Mouse (Mus musculus) heart, postnatal 0 days (tissue): ENCODE measurements around the gene Cdk14. TPM values are rescaled to one million over a fixed set of nuclear protein-coding genes. Genes with fewer than 3 reads are reported as not detected.
"Not testable (repeated sequence)": the region's sequence is repeated elsewhere in the genome, so short reads cannot be mapped to it uniquely, and the experiment has no call there.

Experiments used
- ATAC-seq: fragments of 200-750 bp; cut with Nextera tagmentation; 2 replicates; pipeline ENCODE4 v1.8.0; 2017; ENCODE audit warnings: low read depth, moderate number of reproducible peaks, moderate library complexity; ENCODE audit not compliant: insufficient read depth
- DNase-seq: peaks from one replicate; pipeline ENCODE4 v3.0.0-alpha.2; 2016; ENCODE audit warnings: low spot score
- H3K27ac ChIP-seq: fragments of 300-500 bp; sonication (generic); 2 replicates; pipeline ENCODE4 v1.5.1; 2014; ENCODE audit warnings: low read depth, mild to moderate bottlenecking
- H3K27me3 ChIP-seq: fragments of 300-500 bp; sonication (generic); 2 replicates; pipeline ENCODE4 v1.6.1; 2014; ENCODE audit warnings: low read length, mixed read lengths; ENCODE audit not compliant: control insufficient read depth, insufficient read depth
- H3K36me3 ChIP-seq: fragments of 300-500 bp; sonication (generic); replicated peaks from 2 replicates; pipeline ENCODE4 v1.6.1; 2014; ENCODE audit warnings: low read length, mixed read lengths; ENCODE audit not compliant: control insufficient read depth, insufficient read depth
- H3K4me1 ChIP-seq: fragments of 300-500 bp; sonication (generic); 2 replicates; pipeline ENCODE4 v1.6.1; 2014; ENCODE audit warnings: antibody characterized with exemption; ENCODE audit not compliant: control insufficient read depth, insufficient read depth
- H3K4me2 ChIP-seq: fragments of 300-500 bp; sonication (generic); 2 replicates; pipeline ENCODE4 v1.6.1; 2014; ENCODE audit warnings: low read depth, mild to moderate bottlenecking, low read length, moderate library complexity
- H3K4me3 ChIP-seq: fragments of 300-500 bp; sonication (generic); 2 replicates; pipeline ENCODE4 v1.5.1; 2014; ENCODE audit warnings: low read depth, low read length
- H3K9ac ChIP-seq: fragments of 300-500 bp; sonication (generic); replicated peaks from 2 replicates; pipeline ENCODE4 v1.6.1; 2014; ENCODE audit warnings: low read depth, low read length, mixed read lengths
- H3K9me3 ChIP-seq: fragments of 300-500 bp; sonication (generic); replicated peaks from 2 replicates; pipeline ENCODE4 v1.6.1; 2016; ENCODE audit warnings: low read length; ENCODE audit not compliant: control insufficient read depth
- CTCF ChIP-seq: IDR thresholded peaks from 2 replicates; pipeline ENCODE4 v1.5.1; 2016; ENCODE audit warnings: antibody characterized with exemption, control low read depth, low read depth
- EP300 ChIP-seq: IDR thresholded peaks from 2 replicates; pipeline ENCODE4 v1.6.1; 2016; ENCODE audit warnings: antibody characterized with exemption, low read depth
- WGBS: fragments of 180-500 bp; shearing (Covaris S2); extraction: QIAGEN DNeasy Blood & Tissue Kit; methylation state at CpG from one replicate; pipeline ENCODE4 v1.1.7; 2014; 5-methylcytosine and 5-hydroxymethylcytosine counted together
- polyA plus RNA-seq: library from polyadenylated mRNA; unstranded; fragments of >200 nt; fragmentation: Nextera tagmentation; extraction: Ambion mirVana; gene quantifications from 2 replicates; pipeline ENCODE4 v1.2.1, GENCODE M21; 2015
- total RNA-seq: library from RNA; depleted of rRNA; stranded (reverse); fragments of >200 nt; gene quantifications from 2 replicates; pipeline ENCODE4 v1.2.3, GENCODE M21; 2014; ENCODE audit warnings: low replicate concordance

The Cdk14 gene
- total and polyA plus RNA-seq, 2 experiments from 2014 or later, result 5.8 to 17.5 TPM

GRCm38 (mm10) chr5:5240121-5240520, 180.0 kb downstream of the Cdk14 start:
- H3K4me3 ChIP-seq, result no peak overlapping the region
- H3K4me2 ChIP-seq, result no peak overlapping the region
- no peaks in the 10 kb centered on the region for H3K4me1 ChIP-seq
- no peak for DNase-seq
- H3K27ac ChIP-seq, result no peak overlapping the region
- 89% methylated on average over 3 of the region's 3 CpGs for WGBS
- no peak overlapping the region for H3K9ac ChIP-seq
- peaks cover 4% of the 10 kb centered on the region; the same call in 1 of the 2 replicates for H3K9me3 ChIP-seq
- no peak for TF ChIP-seq EP300
- TF ChIP-seq CTCF, result no peak
- no peaks in the 10 kb centered on the region for H3K27me3 ChIP-seq
- no peak for ATAC-seq
- no peaks in the 10 kb centered on the region for H3K36me3 ChIP-seq

- not testable (repeated sequence) for H3K4me1 ChIP-seq, H3K4me2 ChIP-seq, H3K4me3 ChIP-seq, H3K36me3 ChIP-seq, DNase-seq, H3K9me3 ChIP-seq, H3K9ac ChIP-seq, H3K27me3 ChIP-seq, H3K27ac ChIP-seq
- ATAC-seq, result peak; percentile 47
- WGBS, result 59% methylated on average over 10 of the region's 10 CpGs
These were observed 185.2 kb downstream of the Cdk14 start for GRCm38 (mm10) chr5:5234935-5235334.

DNA sequence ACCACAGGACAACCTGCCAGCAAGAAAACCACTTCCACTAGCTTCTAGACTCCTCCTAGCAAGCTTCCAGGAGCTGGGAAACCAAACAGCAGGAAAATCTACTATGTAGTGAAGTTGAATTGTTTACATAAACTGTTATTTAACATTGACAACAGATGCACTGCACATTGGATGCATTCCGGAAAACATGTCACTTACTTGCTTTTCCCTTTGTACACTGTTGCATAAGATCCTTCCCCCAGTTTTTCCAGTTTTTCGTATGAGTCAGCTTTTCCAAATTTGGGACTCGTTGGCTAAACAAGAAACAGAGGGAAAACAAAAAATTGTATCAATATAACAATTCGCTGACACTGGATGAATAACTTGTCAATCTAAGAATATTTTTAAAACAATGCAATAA, 193.1 kb downstream of the Cdk14 start:
- 83% methylated on average over 4 of the region's 4 CpGs for WGBS
- H3K9me3 ChIP-seq, result no peaks in the 10 kb centered on the region
- H3K9ac ChIP-seq, result no peak overlapping the region
- no peak overlapping the region for H3K4me2 ChIP-seq
- H3K27me3 ChIP-seq, result no peaks in the 10 kb centered on the region
- no peak overlapping the region for H3K4me3 ChIP-seq
- DNase-seq, result no peak
- no peak for ATAC-seq
- H3K36me3 ChIP-seq, result 0 out of 2 replicates have a peak, but pooled peaks cover 4% of the 10 kb centered on the region
- H3K4me1 ChIP-seq, result no peaks in the 10 kb centered on the region
- TF ChIP-seq CTCF (no peak), EP300 (no peak)
- no peak overlapping the region for H3K27ac ChIP-seq

- H3K27ac ChIP-seq, result peak overlapping the region; percentile 62
- H3K4me2 ChIP-seq, result peak overlapping the region; percentile 46
- TF ChIP-seq EP300 (no peak), CTCF (no peak)
These were observed 208.4 kb downstream of the Cdk14 start for GRCm38 (mm10) chr5:5211780-5212135.

DNA sequence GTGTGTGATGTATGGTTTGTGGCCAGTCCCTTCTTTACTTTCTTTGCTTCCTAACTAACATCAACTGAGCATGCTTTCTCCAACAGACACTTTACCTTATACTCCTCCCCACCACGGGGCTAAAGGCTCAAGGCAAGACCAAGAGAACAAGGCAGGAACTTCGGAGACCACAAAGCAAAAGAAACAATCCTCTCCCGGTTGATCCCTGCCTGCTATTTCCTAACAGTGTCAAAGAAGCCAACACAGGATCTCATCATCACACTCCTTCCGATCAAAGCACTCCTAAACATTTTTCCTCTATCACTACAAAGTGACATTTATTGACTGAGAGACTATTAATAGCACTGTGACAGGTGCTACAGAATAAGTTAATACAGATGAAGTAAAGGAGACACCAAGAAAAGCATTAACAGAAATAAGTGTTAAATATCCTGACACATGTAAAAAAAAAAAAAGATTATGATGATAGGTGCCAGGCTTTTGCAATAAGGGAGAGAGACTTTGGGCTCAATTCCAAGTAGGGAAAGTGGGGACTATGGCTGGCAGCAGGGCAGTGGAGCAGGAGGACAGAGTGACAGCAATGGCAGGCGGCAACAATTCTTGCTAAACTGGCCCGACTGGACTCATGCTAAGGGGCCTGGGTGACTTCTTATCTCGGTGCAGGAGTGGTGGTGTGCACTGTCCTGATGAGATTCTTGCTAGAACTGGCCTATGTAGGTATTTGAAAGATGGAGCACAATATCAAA, 208.9 kb downstream of the Cdk14 start:
- H3K9me3 ChIP-seq, result no peaks in the 10 kb centered on the region
- no peak overlapping the region; the same call in 1 of the 2 replicates for H3K9ac ChIP-seq
- H3K27ac ChIP-seq, result peak overlapping the region; percentile 62
- no peaks in the 10 kb centered on the region for H3K27me3 ChIP-seq
- ATAC-seq, result no peak; the same call in 1 of the 2 replicates
- H3K4me2 ChIP-seq, result peak overlapping the region; percentile 46
- WGBS, result 18% methylated on average over 7 of the region's 7 CpGs
- no peak overlapping the region for H3K4me3 ChIP-seq
- TF ChIP-seq EP300, result no peak
- TF ChIP-seq CTCF, result no peak
- peaks cover 13% of the 10 kb centered on the region; the same call in 1 of the 2 replicates for H3K4me1 ChIP-seq
- no peaks in the 10 kb centered on the region for H3K36me3 ChIP-seq
- DNase-seq, result peak; percentile 16

More at GRCm38 (mm10) chr5:5211780-5212135, 208.4 kb downstream of the Cdk14 start:
- Histone ChIP-seq H3K4me3 (no peak overlapping the region), H3K27me3 (no peaks in the 10 kb centered on the region), H3K9ac (no peak overlapping the region), H3K36me3 (no peaks in the 10 kb centered on the region), H3K4me1 (peaks cover 13% of the 10 kb centered on the region; the same call in 1 of the 2 replicates), H3K9me3 (no peaks in the 10 kb centered on the region)
- WGBS, result 55% methylated on average over 1 of the region's 1 CpGs
- DNase-seq (no peak), ATAC-seq (no peak)

- Histone ChIP-seq H3K9ac (no peak overlapping the region), H3K9me3 (no peaks in the 10 kb centered on the region), H3K4me2 (no peak overlapping the region), H3K4me1 (peaks cover 13% of the 10 kb centered on the region; the same call in 1 of the 2 replicates), H3K36me3 (no peaks in the 10 kb centered on the region), H3K27ac (no peak overlapping the region), H3K4me3 (no peak overlapping the region), H3K27me3 (no peaks in the 10 kb centered on the region)
- DNase-seq (no peak), ATAC-seq (no peak)
- TF ChIP-seq EP300 (no peak), CTCF (no peak)
- 69% methylated on average over 4 of the region's 4 CpGs for WGBS
These were observed 212.1 kb downstream of the Cdk14 start for GRCm38 (mm10) chr5:5208016-5208415.
